Mouse (Mus musculus) brain, embryonic 14.5 days (tissue): ENCODE measurements around the gene Olfr639. TPM values are rescaled to one million over a fixed set of nuclear protein-coding genes. Genes with fewer than 3 reads are reported as not detected.
"Not testable (repeated sequence)": the region's sequence is repeated elsewhere in the genome, so short reads cannot be mapped to it uniquely, and the experiment has no call there.

Experiments
- DNase-seq: peaks from one replicate; pipeline ENCODE4 v3.0.0-alpha.2; 2011; ENCODE audit warnings: low read depth
- CTCF ChIP-seq: fragments of 200-500 bp; IDR thresholded peaks from 2 replicates; pipeline ENCODE4 v1.5.1; 2012; ENCODE audit warnings: inconsistent platforms, mild to moderate bottlenecking, moderate library complexity, borderline replicate concordance; ENCODE audit not compliant: insufficient read depth, insufficient read length; ENCODE audit errors: extremely low read depth
- POLR2A ChIP-seq: fragments of 200-500 bp; IDR thresholded peaks from 2 replicates; pipeline ENCODE4 v1.6.1; 2012; ENCODE audit warnings: mild to moderate bottlenecking, inconsistent platforms, borderline replicate concordance; ENCODE audit not compliant: poor library complexity, insufficient read depth, insufficient read length, severe bottlenecking; ENCODE audit errors: extremely low read depth
- polyA plus RNA-seq: library from polyadenylated mRNA; depleted of rRNA; stranded (reverse); fragments of >200 nt; gene quantifications from 2 replicates; pipeline ENCODE4 v1.2.3, GENCODE M21; 2012; rRNA removed

Gene Olfr639
- not detected in 2 replicates for polyA plus RNA-seq

DNA sequence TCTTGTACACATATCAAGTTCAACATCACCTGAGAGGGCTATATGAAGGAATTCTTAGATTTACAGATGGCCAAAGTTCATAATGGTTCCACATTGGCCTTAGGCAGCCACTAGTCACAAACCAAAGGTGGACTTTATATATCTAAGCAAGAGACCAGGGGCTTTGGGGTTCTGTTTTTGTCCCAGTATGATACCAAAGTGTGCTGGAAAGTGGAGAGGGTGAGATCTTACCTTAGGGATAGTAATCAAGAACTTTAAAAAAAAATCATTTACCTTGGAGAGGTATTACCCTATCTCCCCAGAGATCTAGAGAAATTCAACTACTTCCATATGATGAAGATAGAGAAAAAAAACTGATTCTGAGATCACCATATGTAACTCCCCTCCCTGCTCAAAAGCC is at the start of gene Olfr639:
Gene Olfr639, minus strand, starts transcription at position 101 of the 400 bp plus-strand sequence.
- no peak for DNase-seq
- TF ChIP-seq CTCF (no peak), POLR2A (no peak)

DNA sequence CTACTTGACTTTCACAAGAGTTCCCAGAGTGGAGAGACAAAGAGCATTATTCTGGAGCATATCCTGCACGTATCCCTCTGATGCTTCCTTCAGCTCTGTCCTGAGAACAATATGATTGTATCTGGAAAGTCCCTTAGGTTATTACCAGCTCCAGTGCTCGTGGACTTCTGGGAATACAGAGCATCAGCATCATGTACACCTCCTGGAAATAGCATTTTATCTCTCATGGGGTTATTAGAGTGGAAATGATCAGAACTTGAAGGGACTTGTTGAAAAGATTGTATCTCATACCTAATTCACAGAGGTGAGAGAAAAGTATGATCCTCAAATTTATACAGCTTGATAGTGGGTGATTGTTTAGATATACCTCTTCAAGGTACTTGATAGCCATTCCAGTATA is 44.2 kb upstream of the Olfr639 start, which contains the start of gene 4930516K23Rik:
Gene 4930516K23Rik, minus strand, starts transcription at position 101 of the 400 bp plus-strand sequence.
- TF ChIP-seq CTCF (no peak), POLR2A (no peak)

DNA sequence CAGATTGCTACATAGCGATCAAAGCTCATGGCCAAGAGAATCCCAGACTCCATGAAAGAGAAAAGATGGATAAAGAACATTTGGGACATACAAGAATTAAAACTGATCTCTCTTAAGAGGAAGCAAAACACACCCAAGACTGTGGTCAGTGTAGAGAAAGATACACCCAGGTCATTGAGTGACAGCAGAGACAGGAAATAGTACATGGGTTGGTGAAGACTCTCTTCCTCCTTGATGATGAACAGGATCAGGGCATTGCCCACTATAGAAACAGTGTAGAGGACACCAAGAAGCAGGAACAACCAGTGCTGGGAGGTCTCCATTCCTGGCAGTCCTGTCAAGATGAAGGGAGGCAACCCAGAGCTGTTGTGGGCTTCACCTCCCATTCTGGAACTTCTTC is 42.1 kb upstream of the Olfr639 start:
- TF ChIP-seq POLR2A (no peak), CTCF (no peak)
- DNase-seq, result no peak

More for the DNA sequence above, 44.2 kb upstream of the Olfr639 start, which contains the start of gene 4930516K23Rik:
- DNase-seq, result no peak

DNA sequence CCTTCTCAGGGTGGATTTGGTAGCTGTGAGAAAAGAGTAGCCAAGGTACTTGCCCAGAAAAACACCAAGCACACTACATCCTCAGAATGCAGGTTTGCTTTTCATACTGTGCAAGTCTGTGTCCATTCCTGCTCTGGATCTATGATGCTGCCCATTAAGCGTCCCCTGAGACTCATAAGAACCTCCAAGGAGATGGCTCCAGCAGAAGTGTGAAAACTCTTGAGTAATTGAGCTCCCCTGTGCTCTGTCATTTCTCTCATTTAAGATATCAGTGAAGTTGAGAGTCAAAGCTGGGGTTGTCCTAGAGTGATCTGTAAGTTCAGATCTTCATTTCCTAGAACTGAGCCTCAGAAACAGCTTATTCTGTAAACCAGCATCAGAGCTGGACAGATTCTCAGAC is 35.5 kb upstream of the Olfr639 start, which contains the start of gene Olfr642:
Gene Olfr642, minus strand, starts transcription at position 101 of the 400 bp plus-strand sequence.
- DNase-seq, result no peak
- TF ChIP-seq POLR2A (no peak), CTCF (no peak)

DNA sequence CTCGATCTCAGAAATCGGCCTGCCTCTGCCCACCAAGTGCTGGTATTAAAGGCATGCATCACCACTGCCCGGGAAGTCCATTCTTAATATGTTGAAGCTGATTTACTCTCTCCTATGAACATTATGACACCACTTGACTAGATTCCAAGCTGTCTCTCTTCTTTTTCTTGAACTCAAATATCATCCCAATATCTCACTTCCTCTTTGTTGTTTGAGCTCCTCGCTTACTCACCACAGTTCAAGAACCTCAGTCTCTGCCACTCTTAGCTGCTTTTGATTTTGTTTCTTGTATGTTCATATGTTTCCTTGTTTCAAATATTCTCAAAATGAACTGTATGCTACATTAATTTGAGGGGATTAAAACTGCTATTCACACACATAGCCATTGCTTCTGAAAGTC is 33.6 kb upstream of the Olfr639 start:
- no peak for DNase-seq
- no peak for TF ChIP-seq POLR2A
- TF ChIP-seq CTCF, result no peak

- TF ChIP-seq CTCF (no peak), POLR2A (no peak)
- no peak for DNase-seq
Measured at GRCm38 (mm10) chr7:104035145-104035544, 18.0 kb upstream of the Olfr639 start, which contains the start of gene Olfr641. TSS of gene Olfr641 (plus strand) at chr7:104035445.

DNA sequence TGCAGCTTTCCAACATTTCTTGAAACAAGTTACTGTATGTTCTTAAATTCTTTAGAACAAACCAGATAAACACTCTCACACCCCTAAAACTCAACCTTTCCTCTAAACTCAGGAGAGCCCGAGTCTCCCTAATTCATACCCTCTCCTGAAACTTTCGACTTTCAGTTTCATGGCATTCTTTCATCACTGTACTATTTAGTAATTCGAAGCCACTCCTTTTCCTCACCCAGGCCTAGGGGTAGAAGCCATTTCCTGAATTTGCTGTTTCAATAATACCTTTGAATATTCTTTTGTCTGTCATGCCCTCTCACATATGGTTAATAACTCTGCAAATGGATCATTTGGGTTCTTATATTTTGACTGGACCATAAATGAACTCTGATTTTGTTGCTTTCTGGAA is 9.9 kb upstream of the Olfr639 start:
- no peak for DNase-seq
- TF ChIP-seq POLR2A (no peak), CTCF (no peak)

GRCm38 (mm10) chr7:104025473-104025872 is 8.4 kb upstream of the Olfr639 start, which contains the start of gene Olfr640:
TSS of gene Olfr640 (minus strand) at chr7:104025573.
- DNase-seq, result no peak
- no peak for TF ChIP-seq POLR2A
- no peak for TF ChIP-seq CTCF

- no peak for DNase-seq
- TF ChIP-seq POLR2A, result no peak
- TF ChIP-seq CTCF, result no peak
Measured at GRCm38 (mm10) chr7:104021651-104022050, 4.5 kb upstream of the Olfr639 start.

DNA sequence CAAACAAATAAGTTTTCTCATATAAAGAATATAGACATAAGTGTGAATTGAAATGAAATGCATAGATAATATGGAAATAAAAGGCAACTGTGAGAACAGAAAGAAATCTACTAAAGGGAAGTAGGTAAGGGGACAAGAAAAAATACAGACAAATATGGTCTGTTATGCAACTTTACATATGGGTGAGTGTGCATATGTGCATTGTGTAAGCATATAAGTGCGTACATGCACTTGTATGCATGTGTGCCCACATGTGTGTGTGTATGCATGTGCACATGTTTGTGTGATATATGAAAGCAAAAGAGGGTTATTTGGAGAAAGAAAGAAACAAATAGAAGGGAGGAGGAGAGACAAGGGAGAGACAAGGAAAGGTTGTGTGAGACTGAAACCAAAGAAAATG is 1.9 kb upstream of the Olfr639 start:
- no peak for DNase-seq

DNA sequence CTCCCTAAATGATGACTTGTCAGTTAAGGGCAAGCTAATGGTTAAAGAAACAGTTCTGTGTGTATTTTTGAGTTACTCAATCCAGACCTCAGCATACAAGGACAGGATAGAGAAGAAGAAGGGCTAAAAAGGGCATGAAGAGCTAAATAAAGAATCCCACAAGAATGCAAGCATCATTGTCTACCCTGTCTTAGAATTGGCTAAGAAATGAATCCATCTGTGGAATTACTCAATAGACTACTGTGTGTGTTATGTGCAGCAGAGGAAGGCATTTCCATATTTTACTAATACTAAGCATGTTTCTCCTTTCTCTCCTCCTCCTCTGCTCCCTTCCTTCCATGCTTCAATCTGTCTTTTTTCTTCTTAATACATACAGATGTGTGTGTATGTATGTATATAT is 18.0 kb downstream of the Olfr639 start:
- TF ChIP-seq CTCF (no peak), POLR2A (no peak)
- DNase-seq, result no peak

More for the DNA sequence above, 1.9 kb upstream of the Olfr639 start:
- TF ChIP-seq CTCF, result no peak
- TF ChIP-seq POLR2A, result no peak

DNA sequence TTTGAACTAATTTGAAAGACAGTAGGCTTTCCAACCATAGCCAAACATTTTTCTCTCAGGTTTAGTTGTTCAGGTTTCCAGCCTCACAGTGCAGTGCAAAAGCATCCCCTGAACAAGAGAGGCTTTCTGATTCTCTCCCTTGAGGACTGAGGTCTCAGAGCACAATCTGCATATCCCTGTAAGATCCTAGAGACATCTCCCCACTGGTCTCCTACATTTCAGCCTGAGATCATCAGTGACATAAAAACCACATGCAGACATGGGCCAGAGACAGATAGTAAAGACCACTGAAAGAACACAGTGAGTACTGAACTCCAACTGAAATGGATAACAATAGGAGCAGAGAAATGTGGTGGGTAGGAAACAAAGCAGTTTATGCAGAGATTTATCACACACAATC is 18.7 kb downstream of the Olfr639 start, which contains the start of gene Olfr638:
Gene Olfr638, plus strand, starts transcription at position 301 of the 400 bp plus-strand sequence.
- TF ChIP-seq POLR2A (no peak), CTCF (no peak)
- DNase-seq, result no peak

DNA sequence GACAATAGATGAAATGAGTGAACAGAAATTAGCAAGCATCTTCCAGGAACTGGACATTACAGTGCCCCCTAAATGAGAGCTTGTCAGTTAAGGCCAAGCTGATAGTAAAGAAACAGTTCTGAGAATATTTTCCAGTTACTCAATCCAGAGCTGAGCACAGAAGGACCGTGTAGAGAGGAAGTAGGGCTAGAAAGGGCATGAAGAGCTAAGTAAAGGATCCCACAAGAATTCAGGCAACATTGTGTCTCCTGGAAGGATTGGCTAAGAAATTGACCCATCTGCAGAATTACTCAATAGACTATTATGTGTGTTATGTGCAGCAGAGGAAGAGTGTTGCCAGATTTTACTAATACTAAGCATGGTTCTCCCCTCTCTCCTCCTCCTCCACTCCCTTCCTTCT is 45.3 kb downstream of the Olfr639 start:
- TF ChIP-seq CTCF (no peak), POLR2A (no peak)
- no peak for DNase-seq

- DNase-seq, result no peak
- no peak for TF ChIP-seq CTCF
- no peak for TF ChIP-seq POLR2A
Measured at GRCm38 (mm10) chr7:103970852-103971251, 46.3 kb downstream of the Olfr639 start, which contains the start of gene Olfr635. TSS of gene Olfr635 (plus strand) at chr7:103971152.

DNA sequence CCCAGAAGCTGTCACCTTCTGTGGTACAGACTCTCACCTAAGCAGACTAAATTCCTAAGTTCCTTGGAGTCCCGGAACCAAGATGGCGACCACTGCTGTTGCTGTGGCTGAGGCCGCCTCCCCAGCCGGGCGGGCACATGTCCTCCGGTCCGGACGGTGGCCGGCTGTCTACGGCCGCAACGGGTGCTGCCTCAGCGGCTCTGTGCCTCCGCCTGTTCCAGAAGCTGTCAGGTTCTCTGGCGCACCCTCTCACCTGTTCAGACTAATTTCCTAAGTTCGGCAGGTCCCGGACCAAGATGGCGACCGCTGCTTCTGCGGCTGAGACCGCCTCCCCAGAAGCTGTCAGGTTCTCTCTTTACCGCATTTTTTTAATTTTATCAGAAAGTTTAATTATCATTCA is 50.2 kb downstream of the Olfr639 start:
- DNase-seq, result not testable (repeated sequence)
